Mouse (Mus musculus) hindbrain, embryonic 16.5 days (tissue): ENCODE measurements around the gene Gm13420. TPM values are rescaled to one million over a fixed set of nuclear protein-coding genes. Genes with fewer than 3 reads are reported as not detected.

Source experiments
- ATAC-seq: fragments of 200-750 bp; cut with Nextera tagmentation; 2 replicates; pipeline ENCODE4 v1.8.0; 2017; ENCODE audit warnings: moderate TSS enrichment, moderate library complexity
- H3K27ac ChIP-seq: fragments of 300-500 bp; sonication (generic); 2 replicates; pipeline ENCODE4 v1.5.1; 2014; ENCODE audit warnings: low read depth, mild to moderate bottlenecking, control low read depth, low read length, moderate library complexity
- H3K27me3 ChIP-seq: fragments of 300-500 bp; sonication (generic); replicated peaks from 2 replicates; pipeline ENCODE4 v1.6.1; 2014; ENCODE audit warnings: low read length; ENCODE audit not compliant: control insufficient read depth, insufficient read depth
- H3K36me3 ChIP-seq: fragments of 300-500 bp; sonication (generic); 2 replicates; pipeline ENCODE4 v1.6.1; 2014; ENCODE audit warnings: mild to moderate bottlenecking, low read length, moderate library complexity, mixed read lengths; ENCODE audit not compliant: control insufficient read depth, insufficient read depth
- H3K4me1 ChIP-seq: fragments of 300-500 bp; sonication (generic); 2 replicates; pipeline ENCODE4 v1.6.1; 2014; ENCODE audit warnings: low read depth, low read length; ENCODE audit not compliant: control insufficient read depth, insufficient read depth
- H3K4me2 ChIP-seq: fragments of 300-500 bp; sonication (generic); 2 replicates; pipeline ENCODE4 v1.6.1; 2014; ENCODE audit warnings: mild to moderate bottlenecking, low read length, control low read depth, moderate library complexity
- H3K4me3 ChIP-seq: fragments of 300-500 bp; sonication (generic); 2 replicates; pipeline ENCODE4 v1.5.1; 2014; ENCODE audit warnings: mild to moderate bottlenecking, low read length, control low read depth, moderate library complexity
- H3K9ac ChIP-seq: fragments of 300-500 bp; sonication (generic); 2 replicates; pipeline ENCODE4 v1.6.1; 2014; ENCODE audit warnings: low read depth, mild to moderate bottlenecking, control low read depth, low read length, moderate library complexity
- H3K9me3 ChIP-seq: fragments of 300-500 bp; sonication (generic); 2 replicates; pipeline ENCODE4 v1.6.1; 2014; ENCODE audit warnings: mild to moderate bottlenecking, low read length, moderate library complexity; ENCODE audit not compliant: control insufficient read depth
- WGBS: fragments of 180-500 bp; shearing (Covaris S2); extraction: QIAGEN DNeasy Blood & Tissue Kit; methylation state at CpG from one replicate; pipeline ENCODE4 v1.1.7; 2014; 5-methylcytosine and 5-hydroxymethylcytosine counted together
- polyA plus RNA-seq: library from polyadenylated mRNA; unstranded; fragments of >200 nt; fragmentation: Nextera tagmentation; extraction: Ambion mirVana; gene quantifications from 2 replicates; pipeline ENCODE4 v1.2.1, GENCODE M21; 2015

Gene Gm13420
- polyA plus RNA-seq, 1 experiment from 2014 or later: 0.38 TPM

- Histone ChIP-seq H3K9me3 (no peaks in the 10 kb centered on the region), H3K4me1 (no peaks in the 10 kb centered on the region), H3K36me3 (peaks cover 25% of the 10 kb centered on the region), H3K27ac (no peak overlapping the region), H3K9ac (no peak overlapping the region), H3K4me3 (no peak overlapping the region), H3K4me2 (no peak overlapping the region), H3K27me3 (no peaks in the 10 kb centered on the region)
- 88% methylated on average over 6 of the region's 6 CpGs for WGBS
- peak; percentile 30; the same call in 1 of the 2 replicates for ATAC-seq
These were observed 52.8 kb downstream of the Gm13420 start for GRCm38 (mm10) chr2:29698421-29699290.

DNA sequence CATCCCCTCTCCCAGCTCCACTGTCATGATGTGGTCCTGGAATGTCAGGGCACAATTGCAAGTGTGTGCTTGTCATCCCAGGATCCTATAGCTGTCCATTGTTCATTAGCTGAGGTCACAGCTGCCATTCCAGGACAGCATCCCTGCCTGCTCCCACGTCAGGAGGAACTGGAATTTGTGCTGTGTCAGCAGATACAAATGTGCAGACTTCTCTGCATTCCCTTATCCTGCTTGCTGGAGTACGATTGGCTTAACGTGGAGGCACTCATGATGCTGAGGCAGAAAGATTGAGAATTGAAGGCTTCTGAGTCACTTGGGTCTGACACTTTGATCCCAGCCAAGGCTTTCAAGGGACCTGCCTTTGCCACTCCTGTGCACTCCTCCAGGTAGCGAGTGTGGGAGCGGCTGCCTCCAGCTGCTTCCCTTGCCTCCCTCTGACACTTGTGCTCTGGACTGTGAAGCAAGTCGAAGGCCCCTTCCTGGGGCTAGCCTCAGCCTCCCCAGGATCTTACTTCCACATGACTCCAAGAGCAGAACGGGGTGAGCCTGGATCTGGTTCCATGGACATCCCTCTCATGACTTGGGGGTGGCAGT lies 55.2 kb downstream of the Gm13420 start:
- no peak overlapping the region for H3K9ac ChIP-seq
- H3K9me3 ChIP-seq: no peaks in the 10 kb centered on the region
- H3K4me3 ChIP-seq: no peak overlapping the region
- peaks cover 19% of the 10 kb centered on the region for H3K36me3 ChIP-seq
- no peak overlapping the region for H3K27ac ChIP-seq
- no peak for ATAC-seq
- H3K27me3 ChIP-seq: no peaks in the 10 kb centered on the region
- WGBS: 74% methylated on average over 7 of the region's 7 CpGs
- H3K4me2 ChIP-seq: no peak overlapping the region
- no peaks in the 10 kb centered on the region for H3K4me1 ChIP-seq

Other genes with a start within 250 kb of the Gm13420 start
- 14.8 and 18.6 TPM in 2 replicates for gene Rapgef1, start 132.0 kb downstream of the Gm13420 start, polyA plus RNA-seq
- not detected in 2 replicates for gene Gm13547, start 7.6 kb upstream of the Gm13420 start, polyA plus RNA-seq
- 44.0 and 48.6 TPM in 2 replicates for gene Coq4, start 35.8 kb upstream of the Gm13420 start, polyA plus RNA-seq
- 32.5 and 34.2 TPM in 2 replicates for gene Trub2, start 36.8 kb upstream of the Gm13420 start, polyA plus RNA-seq
- 45.9 and 47.9 TPM in 2 replicates for gene Slc27a4, start 50.9 kb upstream of the Gm13420 start, polyA plus RNA-seq
- 27.4 and 31.4 TPM in 2 replicates for gene Urm1, start 68.4 kb upstream of the Gm13420 start, polyA plus RNA-seq
- 22.6 and 25.8 TPM in 2 replicates for gene Cercam, start 117.5 kb upstream of the Gm13420 start, polyA plus RNA-seq
- gene Odf2, start 137.5 kb upstream of the Gm13420 start, polyA plus RNA-seq: 61.0 and 61.2 TPM in 2 replicates
- 59.6 and 66.0 TPM in 2 replicates for gene Gle1, start 183.7 kb upstream of the Gm13420 start, polyA plus RNA-seq
- gene Sptan1, start 213.9 kb upstream of the Gm13420 start, polyA plus RNA-seq: 234 and 268 TPM in 2 replicates